Mouse (Mus musculus) spleen, adult 2 months (tissue): ENCODE results near the gene Olfr872.
"Not testable (repeated sequence)": the region's sequence is repeated elsewhere in the genome, so short reads cannot be mapped to it uniquely, and the experiment has no call there.

Experiments used
- CTCF ChIP-seq: fragments of 200-500 bp; IDR thresholded peaks from 2 replicates; pipeline ENCODE4 v1.5.1; 2011; ENCODE audit warnings: mild to moderate bottlenecking, inconsistent platforms; ENCODE audit not compliant: insufficient read depth, insufficient read length, insufficient replicate concordance; ENCODE audit errors: extremely low read depth
- POLR2A ChIP-seq: fragments of 200-500 bp; IDR thresholded peaks from 2 replicates; pipeline ENCODE4 v1.6.1; 2011; ENCODE audit warnings: low read depth, low read length, inconsistent platforms

DNA sequence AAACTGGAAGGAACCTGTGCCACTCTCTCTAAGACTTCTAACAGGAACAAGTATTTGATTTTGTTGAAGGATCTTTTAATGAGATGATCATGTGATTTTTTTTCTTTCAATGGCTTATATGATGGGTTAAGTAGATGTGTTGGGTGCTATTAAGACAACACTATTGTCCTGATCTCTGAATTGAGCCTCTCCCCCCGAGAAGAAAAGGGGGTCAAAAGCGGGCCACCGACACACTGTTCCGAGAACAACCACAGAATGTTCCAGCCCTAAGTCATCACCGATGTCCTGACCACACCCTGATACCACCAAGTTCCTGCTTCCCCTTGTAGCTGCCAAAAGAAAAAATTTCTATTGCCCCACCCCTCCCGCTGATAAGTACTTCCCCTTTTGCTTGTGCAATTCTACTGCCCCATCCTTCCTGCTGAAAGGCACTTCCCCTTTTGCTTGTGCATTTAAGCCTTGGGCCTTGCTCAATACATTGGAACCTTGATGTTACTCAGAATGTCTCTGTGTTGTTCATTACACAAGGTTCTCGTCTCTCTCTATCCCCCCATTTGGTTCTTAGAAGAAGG, 33.4 kb upstream of the Olfr872 start:
- not testable (repeated sequence) for TF ChIP-seq CTCF, POLR2A
